Mouse (Mus musculus): Measurements from ENCODE around the gene Lamc2.

Lamc2 gene

DNA sequence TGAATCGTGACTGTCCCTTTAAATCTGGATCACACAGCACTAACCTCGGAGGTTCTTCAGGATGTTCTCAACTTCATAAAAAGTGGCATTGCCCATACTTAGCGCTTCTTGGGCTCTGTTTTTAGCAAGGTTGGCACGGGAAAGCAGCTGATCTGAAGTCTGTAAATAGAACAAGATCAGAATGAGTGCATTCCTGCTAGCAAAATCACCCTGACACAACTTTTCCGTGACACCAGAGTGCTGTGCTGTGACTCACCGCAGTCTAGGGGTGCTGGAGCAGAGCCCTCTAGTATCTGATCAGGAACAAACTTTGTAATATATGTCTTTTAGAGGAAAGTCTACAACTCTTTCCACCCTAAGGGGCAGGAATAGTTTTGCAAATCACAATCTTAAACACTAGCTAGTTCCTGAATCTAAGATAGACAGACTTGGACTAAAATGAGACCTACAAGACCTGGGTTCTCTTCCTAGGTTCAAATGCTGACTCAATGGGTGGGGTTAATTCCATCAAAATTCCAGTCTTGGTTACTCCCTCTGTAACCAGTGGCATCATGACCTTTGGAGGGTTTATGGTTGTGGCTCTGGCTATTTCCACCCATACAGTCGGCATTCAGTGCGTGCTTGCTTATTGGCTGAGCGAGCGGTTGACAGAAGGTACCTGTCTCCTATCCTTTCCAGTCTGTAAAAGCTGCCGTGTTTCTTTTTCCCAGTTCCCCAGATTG lies 56.1 kb downstream of the Lamc2 start:
- intact Hi-C loops (cut with DNase I): no loop called here

DNA sequence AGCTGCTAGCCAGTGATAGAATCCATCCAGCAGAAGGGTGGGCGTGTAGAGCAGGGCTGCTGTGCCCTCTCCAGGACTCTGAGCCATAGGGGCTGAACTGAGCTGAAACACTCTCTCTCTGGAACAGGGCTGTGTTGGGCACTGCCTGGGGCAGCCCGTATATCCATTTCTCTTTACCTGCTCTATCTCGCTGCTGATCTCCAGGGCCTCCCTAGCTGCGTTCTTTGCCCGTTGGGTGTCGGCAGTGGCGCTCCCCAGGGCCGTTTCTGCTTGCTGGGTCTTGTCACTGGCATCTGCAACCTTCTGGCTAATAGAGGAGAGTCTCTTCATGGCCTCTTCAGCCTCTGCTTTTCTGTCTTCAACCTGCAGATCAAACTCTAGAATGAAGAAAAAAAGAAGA lies 57.5 kb downstream of the Lamc2 start:
- intact Hi-C loops (cut with DNase I): no loop called here

DNA sequence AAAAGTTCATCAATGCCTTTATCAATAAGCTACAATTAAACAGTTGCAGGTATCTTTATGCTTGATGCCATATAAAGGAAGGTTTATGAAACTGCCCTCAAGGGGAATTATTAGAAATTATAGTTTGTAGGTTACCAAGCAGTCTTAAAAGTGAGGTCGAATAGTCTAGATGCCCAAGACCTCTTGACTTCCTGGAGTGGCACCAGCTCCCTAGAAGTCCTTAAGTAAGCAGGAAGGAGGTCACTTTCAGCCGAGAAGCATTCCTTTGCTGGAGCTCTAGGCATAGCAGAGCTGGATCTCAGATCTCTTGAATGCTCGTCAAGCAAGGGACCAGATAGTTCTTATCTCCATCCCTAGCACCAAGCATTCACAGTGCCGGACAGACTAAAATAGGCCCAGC lies 58.6 kb downstream of the Lamc2 start:
- intact Hi-C loops (cut with DNase I): no loop called here

DNA sequence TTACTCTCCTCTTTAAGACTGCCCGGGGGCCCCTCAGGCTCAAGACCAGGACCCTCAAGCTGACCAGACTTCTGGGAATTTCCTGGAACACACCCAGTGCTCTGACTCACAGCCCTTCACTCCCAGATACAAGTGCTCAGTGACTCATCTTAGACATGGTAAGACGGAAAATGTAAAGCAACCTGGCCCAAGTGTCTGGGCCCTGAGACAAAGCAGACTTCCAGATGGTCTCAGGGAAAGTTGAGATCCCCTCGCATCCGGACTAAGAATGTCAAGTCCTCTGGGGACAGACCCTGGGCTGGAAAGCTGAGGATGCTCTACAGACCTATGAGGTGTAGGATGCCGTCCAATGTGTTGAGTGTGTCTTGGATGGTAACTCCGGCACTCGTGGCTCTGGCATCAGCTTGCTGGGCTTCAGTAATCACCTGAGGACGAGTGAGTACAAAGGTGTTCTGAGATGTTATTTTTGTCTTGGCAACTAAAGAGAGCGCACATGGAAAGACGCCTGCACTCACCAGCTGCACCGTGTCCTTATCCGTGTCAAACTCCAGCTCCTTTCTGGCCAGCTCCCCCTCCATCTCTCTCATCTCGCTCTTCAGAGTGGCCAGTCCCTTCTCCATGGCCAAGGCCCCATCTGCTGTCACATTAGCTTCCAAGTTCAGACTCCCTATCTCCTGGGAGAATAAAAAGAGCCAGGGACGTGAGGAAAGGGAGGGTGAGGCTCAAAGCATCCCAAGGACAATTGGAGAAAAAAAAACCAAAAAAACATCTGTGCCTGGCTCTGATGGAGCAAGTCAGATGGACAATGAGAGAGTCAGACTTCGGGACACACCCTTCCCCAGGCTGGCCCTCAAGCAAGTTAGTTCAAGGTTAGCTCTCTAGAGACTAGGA lies 59.5 kb downstream of the Lamc2 start:
- intact Hi-C loops (cut with DNase I): no loop called here

DNA sequence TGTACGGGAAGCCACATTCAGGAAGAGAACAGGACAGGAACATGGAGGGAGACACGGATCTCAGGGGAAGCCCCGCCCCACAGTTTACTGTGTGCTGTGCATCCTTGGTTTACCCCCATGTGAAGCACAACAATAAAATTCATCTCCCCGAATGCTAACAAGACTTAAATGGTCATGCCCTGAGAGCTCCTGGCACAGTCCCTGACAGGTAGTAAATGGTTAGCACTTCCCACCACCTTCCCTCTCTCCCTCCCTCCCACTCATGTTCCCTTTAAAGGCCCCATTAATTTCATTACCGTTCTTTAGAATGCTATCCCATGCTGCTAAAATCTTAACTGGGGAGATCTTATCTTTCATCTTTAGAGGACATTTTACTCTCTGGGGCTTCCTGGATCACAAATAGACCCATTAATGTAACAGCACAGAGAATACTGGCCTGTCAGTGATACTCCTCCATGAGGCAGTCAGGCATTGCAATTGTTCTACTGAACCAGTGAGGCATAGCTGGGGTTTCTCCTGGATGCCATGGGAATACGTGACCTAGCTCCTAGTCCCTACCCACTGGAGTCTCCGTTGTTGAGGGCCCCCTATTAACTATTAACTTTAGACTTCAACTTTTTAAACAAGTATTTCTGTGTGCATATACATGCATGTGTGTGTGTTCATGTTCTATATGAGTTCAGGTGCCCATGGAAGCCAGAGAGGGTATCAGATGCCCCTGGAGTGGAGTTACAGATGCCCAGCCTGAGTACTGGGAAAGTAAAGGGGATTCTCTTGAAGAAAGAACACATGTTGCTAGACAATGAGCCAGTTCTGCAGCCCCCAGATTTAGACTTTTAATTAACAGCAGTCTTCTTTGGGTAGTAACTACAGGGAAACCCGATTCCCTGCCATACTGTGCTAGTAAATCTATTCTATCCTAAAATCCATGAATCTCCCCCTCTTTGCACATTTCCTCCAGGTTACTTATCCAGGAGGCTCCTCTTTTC lies 60.7 kb downstream of the Lamc2 start:
- intact Hi-C loops (cut with DNase I): no loop called here

DNA sequence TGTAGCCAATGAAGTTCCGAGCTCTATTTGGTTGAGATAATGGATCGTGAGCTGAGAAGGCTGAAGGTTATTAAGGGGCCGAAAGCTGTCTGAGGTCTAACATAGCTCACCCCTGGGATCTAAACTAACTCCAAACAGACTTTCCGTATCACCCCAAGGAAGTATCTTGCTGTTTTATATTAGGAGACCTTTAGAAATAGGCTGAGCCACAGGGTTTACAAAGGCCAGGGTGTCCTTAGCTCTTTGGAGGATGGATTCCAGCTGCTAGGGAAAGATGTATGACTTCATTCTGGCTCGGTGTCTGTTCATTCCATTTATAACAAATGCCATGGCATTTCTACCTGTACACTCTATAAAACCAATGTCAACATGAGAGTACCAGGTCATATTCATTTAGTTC lies 61.7 kb downstream of the Lamc2 start:
- intact Hi-C loops (cut with DNase I): no loop called here

DNA sequence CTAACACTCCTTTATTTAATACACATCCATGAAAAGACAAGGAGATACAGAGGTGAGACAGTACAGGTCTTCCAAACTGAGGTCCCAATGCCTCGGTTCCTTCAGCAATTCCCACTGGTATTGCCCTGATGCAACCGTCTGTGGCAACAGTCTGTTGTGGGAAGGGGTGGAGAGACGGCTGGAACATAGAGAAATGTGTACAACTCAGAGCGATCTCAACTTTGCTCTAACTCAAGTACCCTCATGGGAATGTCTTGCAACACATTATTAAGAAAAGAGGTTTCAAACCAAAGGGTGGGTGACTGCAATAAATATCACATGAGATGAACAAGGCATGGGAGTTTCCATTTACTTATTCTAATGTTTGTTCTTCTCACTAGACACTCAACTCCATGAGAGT lies 63.5 kb downstream of the Lamc2 start:
- intact Hi-C loops (cut with DNase I): no loop called here

DNA sequence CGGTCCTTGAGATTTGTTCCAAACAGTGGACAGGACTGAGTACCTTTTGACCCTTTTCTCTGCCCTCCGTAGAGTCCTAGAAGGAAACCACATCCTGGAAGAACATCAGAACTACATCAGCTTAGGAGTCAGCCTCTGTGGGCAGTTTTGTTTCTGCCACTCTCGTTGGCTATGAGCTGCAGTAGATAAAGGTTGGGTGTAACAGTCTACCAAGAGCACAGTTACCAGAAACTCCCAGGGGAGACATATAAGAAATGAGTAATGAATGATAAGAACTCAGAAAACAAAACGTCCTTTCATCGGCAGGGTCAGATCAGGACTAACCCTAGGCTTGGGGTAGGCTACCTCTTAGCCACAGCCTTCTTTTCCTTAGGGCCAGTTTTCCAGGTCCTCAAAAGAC lies 64.9 kb downstream of the Lamc2 start:
- intact Hi-C loops (cut with DNase I): no loop called here

DNA sequence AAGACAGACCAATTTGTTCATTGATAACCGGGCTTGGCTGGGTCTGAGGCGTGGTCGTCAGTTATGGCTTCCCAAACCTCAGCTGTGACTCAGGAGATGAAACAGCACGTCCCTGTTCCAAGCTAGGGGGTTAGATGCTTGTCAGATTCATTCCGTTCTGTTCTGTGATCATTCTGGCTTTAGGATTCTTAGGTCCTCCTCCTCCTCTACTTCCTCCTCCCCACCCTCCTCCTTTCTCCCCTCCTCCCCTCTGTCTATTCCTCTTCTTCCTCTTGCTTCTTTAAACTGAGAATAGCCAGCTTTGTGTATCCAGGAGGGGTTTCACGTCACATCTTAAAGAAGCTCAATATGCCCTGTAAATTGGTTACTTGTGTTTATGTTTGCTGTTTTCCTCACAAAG lies 65.7 kb downstream of the Lamc2 start:
- intact Hi-C loops (cut with DNase I): no loop called here

DNA sequence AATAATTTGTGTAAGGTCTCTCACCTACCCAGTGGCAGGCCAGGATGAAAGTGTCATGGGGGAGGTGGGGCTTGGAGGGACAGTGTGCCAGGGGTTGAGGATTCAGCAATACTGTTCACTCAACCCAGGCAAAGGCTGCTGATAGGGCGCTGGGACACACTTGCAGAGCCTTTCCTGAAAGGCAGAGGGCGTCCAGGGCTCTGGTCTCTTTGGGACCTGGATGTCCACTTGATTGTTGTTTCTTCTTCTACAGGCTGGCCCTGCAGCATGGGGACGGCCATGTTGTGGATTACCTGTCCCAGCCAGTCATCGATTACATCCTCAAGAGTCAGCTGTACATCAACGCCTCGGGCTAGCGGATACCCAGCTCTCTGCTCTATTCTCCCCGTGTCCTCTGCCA lies 70.9 kb downstream of the Lamc2 start:
- intact Hi-C loops (cut with DNase I): no loop called here

DNA sequence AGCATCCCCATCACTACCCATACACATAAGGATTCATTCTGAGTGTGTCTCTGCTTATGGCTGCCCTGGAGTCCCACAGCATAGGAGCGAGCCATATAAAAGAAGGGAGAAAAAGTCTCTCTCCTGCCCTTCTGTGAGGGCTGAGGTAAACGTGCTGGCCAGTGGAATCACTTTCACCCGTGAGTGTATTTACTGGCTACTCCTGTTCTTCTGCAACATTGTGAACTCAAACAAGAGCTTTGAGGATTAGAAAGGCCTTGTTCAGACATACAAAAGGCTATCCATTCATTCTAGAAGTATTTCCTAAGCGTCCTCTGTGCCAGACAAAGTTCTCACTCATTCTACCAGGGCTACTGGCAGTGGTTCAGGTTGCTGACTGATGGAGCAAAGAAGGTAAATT lies 74.7 kb downstream of the Lamc2 start:
- intact Hi-C loops (cut with DNase I): no loop called here

DNA sequence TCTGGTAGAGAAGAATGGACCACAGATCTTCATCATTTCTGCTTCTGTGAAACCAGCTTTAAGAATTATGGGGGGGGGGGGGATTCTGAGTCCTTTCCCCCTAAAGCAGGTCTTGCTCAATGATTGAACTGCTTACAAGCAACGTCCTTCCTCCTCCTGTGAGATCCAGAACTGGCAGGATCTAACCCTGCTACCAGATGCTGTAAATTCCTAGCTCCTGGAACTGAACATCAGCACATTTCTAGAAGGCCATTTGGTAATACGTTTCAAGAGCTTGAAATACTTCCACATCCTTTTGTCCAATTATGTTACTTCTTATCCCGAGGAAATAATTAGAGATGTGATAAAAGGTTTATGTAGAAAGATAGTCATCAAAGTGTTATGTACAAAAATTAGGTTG lies 76.4 kb downstream of the Lamc2 start:
- intact Hi-C loops (cut with DNase I): no loop called here

DNA sequence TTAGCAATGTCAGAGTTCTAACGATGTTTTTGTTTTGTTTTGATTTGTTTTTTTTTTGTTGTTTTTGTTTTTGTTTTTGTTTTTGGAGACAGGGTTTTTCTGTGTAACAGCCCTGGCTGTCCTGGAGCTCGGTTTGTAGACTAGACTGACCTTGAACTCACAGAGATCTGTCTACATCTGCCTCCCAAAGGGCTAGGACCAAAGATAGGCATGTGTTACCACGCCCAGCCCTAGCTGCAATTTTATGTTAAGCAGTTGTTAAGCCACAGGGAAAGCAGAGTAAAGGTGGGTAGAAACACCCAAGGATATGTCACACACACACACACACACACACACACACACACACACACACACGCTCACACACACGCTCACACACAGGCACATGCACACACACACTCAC lies 76.9 kb downstream of the Lamc2 start:
- intact Hi-C loops (cut with DNase I): no loop called here

DNA sequence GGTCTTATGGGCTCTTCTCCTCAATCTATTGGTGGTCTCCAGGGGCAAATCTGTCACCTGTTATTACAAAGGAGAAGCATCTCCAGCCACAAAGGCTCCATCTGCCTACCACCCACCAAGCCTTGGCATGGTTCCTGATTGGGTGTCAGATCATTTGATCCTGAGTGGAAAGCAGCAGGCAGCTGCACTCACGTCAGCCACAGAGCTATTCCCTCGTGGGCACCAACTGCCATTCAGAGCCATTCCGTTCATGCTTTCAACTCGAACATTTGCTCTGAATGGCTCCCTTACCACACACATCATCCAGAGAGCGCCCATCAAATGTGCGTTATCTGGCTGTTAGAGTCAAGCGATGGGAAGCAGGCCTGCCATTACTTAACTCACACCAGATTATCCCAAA lies 78.4 kb downstream of the Lamc2 start:
- intact Hi-C loops (cut with DNase I): no loop called here

DNA sequence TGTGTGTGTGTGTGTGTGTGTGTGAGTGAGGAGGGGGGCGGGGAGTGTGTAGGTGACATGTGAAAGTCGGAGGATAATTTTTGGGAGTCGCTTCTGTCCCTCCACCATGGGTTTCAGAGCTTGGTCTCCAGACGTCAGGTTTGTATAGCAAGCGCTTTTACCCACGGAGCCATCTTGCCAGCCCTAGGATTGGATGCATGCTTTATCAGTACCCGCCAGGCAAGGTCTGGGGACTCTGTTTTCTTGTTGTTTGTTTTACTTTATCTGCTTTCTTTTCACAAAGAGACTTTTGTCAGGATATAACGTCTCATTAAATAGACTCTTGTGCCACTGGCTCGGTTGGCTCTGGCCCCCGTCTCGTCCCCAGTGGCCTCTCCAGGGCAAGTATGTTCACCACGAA lies 81.4 kb downstream of the Lamc2 start:
- intact Hi-C loops (cut with DNase I): loop anchor here (5.0 kb wide), 1 partner anchor 282 kb away; no protein-coding TSS in a partner anchor

DNA sequence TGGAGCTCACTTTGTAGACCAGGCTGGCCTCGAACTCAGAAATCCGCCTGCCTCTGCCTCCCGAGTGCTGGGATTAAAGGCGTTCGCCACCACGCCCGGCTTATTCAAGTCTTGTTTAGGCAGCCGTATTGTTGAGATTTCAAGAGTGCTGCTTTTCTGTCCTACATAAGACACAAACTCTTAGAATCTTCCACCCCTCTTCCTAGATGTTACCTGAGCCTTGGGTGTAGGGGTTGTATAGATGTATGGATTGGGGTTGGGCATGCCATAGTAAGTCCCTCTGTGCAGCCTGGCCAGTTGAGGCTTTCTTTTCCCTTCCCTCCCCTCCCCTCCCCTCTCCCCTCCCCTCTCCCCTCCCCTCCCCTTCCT lies 83.1 kb downstream of the Lamc2 start:
- intact Hi-C loops (cut with DNase I): loop anchor here (5.0 kb wide), 1 partner anchor 284 kb away; no protein-coding TSS in a partner anchor

DNA sequence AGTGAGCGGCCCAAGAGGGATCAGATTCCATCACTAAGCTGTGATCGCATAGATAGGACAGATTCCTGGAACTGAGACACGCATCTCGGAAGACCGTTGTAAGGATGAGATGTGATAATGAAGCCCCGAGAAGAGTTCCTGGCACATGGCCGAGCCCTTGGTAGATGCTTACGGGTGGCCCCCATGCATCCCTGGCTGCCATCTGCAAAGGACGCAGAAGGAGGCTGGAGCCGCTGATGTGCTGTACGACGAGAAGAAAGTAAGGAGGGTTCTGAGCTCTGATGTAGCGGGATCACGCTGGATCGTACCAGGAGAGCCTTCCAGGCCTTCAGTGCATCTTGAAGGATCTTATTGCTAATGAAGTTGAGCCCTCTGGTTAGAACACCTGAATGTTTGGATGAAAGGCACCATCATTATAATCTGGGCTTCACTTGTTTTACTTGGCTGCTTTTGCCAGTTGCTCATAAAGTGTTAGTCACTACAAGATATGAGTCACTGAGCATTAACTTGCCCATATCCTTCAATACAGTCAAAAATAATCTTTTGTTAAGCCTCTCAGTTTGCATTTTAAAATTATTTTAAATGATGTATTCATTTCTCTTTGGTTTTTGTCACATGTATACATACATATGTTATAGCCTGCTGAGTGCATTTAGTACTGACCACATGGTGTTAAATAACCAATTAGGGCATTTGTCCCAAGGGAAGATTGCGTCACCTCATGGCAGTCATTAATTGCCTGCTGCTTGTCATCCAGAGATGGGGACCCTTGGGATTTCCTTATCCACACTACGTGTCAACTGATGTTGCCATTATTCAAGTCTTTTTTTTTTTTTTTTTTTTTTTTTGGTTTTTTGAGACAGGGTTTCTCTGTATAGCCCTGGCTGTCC lies 83.7 kb downstream of the Lamc2 start:
- intact Hi-C loops (cut with DNase I): loop anchor here (5.0 kb wide), 1 partner anchor 285 kb away; no protein-coding TSS in a partner anchor

DNA sequence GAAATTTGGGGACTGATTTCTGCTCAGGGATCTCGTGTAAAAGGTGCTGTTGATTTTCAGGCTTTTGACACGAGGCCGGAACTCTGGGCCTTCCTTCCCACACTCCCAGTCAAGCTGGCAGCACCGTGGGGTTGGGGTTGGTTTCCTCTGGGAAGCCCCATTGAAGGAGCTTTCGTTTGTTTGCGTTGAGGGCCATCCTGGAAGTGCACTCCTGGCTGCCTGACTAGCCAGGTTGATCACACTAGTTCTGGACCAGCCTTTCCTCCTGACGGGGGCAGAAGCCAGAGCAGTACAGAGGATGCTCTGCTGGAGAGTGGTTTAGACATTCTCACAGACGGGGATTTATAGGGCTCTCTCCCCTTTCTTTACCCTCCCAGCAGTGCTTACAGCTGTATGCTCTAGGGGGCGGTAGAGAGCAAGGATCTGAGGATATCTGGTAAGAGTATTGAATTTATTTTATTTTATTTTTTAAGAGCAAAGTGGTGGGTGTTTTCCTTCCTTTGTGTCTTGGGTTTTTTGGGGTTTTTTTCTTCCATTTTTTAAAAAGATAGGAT lies 84.8 kb downstream of the Lamc2 start:
- intact Hi-C loops (cut with DNase I): loop anchor here (5.0 kb wide), 1 partner anchor 286 kb away; no protein-coding TSS in a partner anchor

DNA sequence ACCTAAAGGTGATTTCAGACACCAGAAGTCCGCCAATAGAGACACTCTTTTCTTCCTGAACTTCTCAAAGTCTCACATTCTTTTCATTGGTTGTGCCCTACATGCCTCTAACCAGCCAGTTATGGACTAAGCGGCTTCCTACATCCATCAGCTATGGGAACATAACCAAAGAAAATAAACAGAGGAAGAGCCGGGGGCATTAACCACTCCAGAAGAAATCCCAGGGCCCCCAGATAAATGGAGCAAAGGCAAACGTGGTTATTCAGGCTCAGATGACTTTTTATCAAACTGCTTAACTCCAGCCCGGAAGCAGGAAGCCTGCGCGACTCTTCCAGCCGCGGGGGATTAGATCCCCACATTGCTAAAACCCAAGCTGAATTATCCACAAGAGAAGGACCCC lies 85.3 kb downstream of the Lamc2 start:
- intact Hi-C loops (cut with DNase I): loop anchor here (5.0 kb wide), 1 partner anchor 286 kb away; no protein-coding TSS in a partner anchor

DNA sequence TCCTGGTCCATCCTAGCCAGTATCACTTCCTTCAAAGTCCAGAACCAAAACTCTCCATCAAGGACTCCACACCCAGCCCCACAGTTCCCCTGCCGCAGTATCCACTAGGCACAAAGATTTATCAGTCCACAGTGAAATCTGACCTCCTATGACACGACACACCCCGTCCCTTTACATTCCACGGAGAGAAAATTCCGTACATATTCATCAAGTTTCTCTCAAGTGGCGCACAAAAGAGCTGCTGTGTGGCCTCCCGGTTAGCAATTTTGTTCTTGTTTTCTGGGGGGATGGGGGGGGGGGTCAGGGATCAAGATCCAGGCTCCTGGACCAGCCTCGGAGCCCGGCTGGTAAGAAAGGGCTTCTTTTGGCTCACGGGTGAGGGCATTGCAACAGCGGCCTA lies 87.7 kb downstream of the Lamc2 start:
- intact Hi-C loops (cut with DNase I): no loop called here
